Mouse (Mus musculus): Measurements from ENCODE around the gene Prrt1. TPM values are rescaled to one million over a fixed set of nuclear protein-coding genes. Genes with fewer than 3 reads are reported as not detected.

Prrt1 gene
- polyA plus RNA-seq, 1 experiment from 2014 or later, result 0.08 TPM

- WGBS, result 83% methylated on average over 7 of the region's 7 CpGs
These were observed 10.3 kb downstream of the Prrt1 start for GRCm38 (mm10) chr17:34639461-34640255.

DNA sequence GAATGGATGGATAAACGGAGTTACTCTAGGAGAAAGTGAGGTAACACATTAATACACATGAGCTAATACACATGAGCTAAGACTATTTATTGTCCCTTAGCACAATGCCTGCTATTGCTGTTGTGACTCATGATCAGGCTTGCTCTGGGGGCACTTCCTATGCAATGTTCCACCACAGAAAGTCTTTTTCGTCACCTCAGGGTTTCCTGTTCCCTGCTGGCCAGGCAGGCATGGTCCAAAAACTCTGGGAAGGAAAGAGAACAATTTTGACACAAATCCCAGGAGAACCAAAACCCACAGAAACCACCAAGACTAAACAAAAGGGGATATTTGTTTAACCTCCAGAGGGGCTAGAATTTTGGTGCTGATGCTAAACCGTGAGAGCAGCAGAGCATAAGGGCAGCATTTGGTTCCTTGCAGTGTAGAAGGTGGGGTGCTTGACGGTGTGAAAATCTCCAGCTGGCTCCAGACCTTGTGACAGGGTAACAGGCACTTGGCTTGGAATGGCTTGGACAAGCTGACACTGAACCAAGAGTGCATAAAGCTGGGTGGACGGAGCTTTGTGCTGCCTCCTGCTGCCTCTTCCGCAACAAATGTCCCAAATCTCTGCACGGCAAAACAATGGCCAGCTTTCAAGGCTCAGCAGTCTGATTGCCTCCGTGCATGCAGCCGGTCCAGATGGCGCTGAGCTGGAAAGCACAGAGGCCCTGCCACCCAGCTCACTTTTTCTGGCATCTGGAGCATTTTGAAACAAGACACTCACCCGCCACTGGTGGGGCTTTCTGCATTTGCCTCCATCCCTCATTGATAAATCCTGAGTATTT is 11.7 kb downstream of the Prrt1 start:
- H3K27me3 ChIP-seq (ENCODE audit: low read depth, poor library complexity, severe bottlenecking), result 0 out of 2 replicates have a peak, but pooled peaks cover under 1% of the 10 kb centered on the region
- H3K4me3 ChIP-seq, result peak overlapping the region; percentile 7; the same call in 1 of the 2 replicates
- no peaks in the 10 kb centered on the region for H3K9me3 ChIP-seq (replicated peaks)
- WGBS, result 24% methylated on average over 11 of the region's 11 CpGs
- peak overlapping the region; percentile 83 for H3K27ac ChIP-seq
- H3K4me1 ChIP-seq, result peaks cover 22% of the 10 kb centered on the region
- DNase-seq (ENCODE audit: low spot score), result peak; percentile 55
- H3K36me3 ChIP-seq, result peaks cover 7% of the 10 kb centered on the region

More at GRCm38 (mm10) chr17:34639461-34640255, 10.3 kb downstream of the Prrt1 start:
- H3K27ac ChIP-seq, result peak overlapping the region; percentile 5; the same call in 1 of the 2 replicates
- no peak for DNase-seq (ENCODE audit: low spot score)
- no peaks in the 10 kb centered on the region for H3K9me3 ChIP-seq (replicated peaks)
- H3K4me3 ChIP-seq, result no peak overlapping the region
- peaks cover 3% of the 10 kb centered on the region; the same call in 1 of the 2 replicates for H3K27me3 ChIP-seq (ENCODE audit: low read depth, poor library complexity, severe bottlenecking)
- no peaks in the 10 kb centered on the region for H3K36me3 ChIP-seq
- H3K4me1 ChIP-seq, result peaks cover 12% of the 10 kb centered on the region

DNA sequence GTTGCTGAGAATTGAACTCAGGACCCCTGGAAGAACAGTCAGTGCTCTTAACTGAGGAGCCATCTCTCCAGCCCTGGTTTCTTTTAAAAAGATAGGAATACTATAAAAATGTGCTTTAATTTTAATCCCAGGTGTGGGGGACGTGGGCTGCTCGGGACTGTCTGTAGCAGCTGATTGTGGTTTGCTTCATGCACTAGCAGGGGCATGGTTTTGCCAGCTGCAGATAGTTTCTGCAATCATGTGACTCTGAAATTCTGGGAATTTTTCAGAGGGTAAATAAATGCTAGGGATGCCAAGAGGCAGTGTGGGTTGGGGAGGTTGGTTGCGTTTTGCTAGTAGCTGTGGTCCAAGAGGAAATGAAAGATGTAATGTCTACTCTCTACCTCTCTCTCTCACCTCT is 12.6 kb downstream of the Prrt1 start:
- Histone ChIP-seq H3K36me3 (peaks cover 11% of the 10 kb centered on the region), H3K27ac (0 out of 2 replicates have a peak overlapping the region, but pooled peaks have one; percentile 83), H3K9me3 (replicated peaks) (no peaks in the 10 kb centered on the region), H3K4me1 (peaks cover 27% of the 10 kb centered on the region), H3K27me3 (ENCODE audit: low read depth, poor library complexity, severe bottlenecking) (no peaks in the 10 kb centered on the region), H3K4me3 (no peak overlapping the region)
- WGBS, result 92% methylated on average over 3 of the region's 3 CpGs
- DNase-seq (ENCODE audit: low spot score), result no peak

GRCm38 (mm10) chr17:34643379-34643778 is 14.0 kb downstream of the Prrt1 start:
- 95% methylated on average over 4 of the region's 4 CpGs for WGBS
- Histone ChIP-seq H3K4me1 (peaks cover 37% of the 10 kb centered on the region), H3K27ac (no peak overlapping the region), H3K27me3 (ENCODE audit: low read depth, poor library complexity, severe bottlenecking) (no peaks in the 10 kb centered on the region), H3K9me3 (replicated peaks) (no peaks in the 10 kb centered on the region), H3K36me3 (peaks cover 11% of the 10 kb centered on the region), H3K4me3 (no peak overlapping the region)
- no peak for DNase-seq (ENCODE audit: low spot score)

DNA sequence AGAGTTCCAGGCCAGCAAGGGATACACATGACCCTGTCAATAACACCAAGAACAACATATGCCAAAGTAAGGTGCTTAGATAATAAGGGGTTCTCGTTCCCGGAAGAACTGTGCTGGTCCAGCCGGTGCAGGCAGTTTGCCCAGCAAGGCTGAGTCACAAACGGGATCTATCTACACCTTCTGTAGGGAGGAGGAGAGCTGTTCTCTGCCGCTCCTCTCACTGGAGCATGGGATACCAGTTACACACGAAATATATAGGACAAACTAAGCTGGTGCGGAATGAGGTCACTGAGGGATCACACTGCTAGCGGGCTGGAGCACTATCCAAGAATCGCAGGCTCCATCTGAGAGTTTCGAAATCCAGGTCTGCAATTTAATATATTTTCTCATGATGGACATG is 14.6 kb downstream of the Prrt1 start:
- Histone ChIP-seq H3K27ac (no peak overlapping the region), H3K4me3 (peak overlapping the region; percentile 88; the same call in 1 of the 2 replicates), H3K27me3 (ENCODE audit: low read depth, poor library complexity, severe bottlenecking) (no peaks in the 10 kb centered on the region), H3K4me1 (peaks cover 43% of the 10 kb centered on the region), H3K36me3 (peaks cover 16% of the 10 kb centered on the region), H3K9me3 (replicated peaks) (no peaks in the 10 kb centered on the region)
- WGBS, result 85% methylated on average over 10 of the region's 10 CpGs
- DNase-seq (ENCODE audit: low spot score), result no peak

- DNase-seq (ENCODE audit: low spot score), result peak; percentile 91
- Histone ChIP-seq H3K9me3 (replicated peaks) (no peaks in the 10 kb centered on the region), H3K4me3 (peak within 1 kb of the TSS; percentile 88), H3K27me3 (ENCODE audit: low read depth, poor library complexity, severe bottlenecking) (no peaks in the 10 kb centered on the region), H3K27ac (peak within 1 kb of the TSS; percentile 70; the same call in 1 of the 2 replicates), H3K4me1 (peaks cover 43% of the 10 kb centered on the region), H3K36me3 (peaks cover 23% of the 10 kb centered on the region)
- WGBS, result 1% methylated on average over 16 of the region's 16 CpGs
These were observed 15.3 kb downstream of the Prrt1 start, which contains the start of gene Fkbpl for GRCm38 (mm10) chr17:34644608-34645007. Gene Fkbpl, plus strand, starts transcription at chr17:34644764.

DNA sequence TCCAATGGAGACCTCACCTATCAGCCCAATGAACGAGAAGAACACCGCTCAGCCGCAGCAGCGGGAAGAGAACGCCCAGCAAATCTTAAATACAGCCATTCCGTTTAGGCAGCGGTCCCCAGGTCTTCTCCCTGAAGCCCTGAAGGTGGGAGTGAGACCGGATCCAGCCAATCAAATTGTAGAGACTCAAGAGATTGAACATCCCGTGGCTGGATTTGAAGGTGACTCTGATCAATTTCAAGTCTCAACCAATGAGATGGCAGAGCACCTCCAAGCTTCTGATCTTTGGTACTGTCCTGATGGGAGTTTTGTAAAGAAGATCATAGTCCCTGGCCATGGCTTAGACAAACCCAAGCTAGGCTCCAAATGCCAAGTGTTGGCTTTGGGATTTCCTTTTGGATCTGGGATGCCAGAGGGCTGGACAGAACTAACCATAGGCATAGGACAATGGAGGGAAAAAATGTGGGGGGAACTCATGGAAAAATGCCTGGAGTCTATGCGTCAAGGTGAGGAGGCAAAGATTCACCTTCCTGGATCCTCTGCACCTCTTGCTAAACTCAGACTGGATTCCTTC is 16.0 kb downstream of the Prrt1 start:
- peaks cover 43% of the 10 kb centered on the region for H3K4me1 ChIP-seq
- peaks cover 30% of the 10 kb centered on the region for H3K36me3 ChIP-seq
- peak overlapping the region; percentile 88 for H3K4me3 ChIP-seq
- 43% methylated on average over 10 of the region's 10 CpGs for WGBS
- H3K9me3 ChIP-seq (replicated peaks), result no peaks in the 10 kb centered on the region
- DNase-seq (ENCODE audit: low spot score), result no peak
- H3K27me3 ChIP-seq (ENCODE audit: low read depth, poor library complexity, severe bottlenecking), result no peaks in the 10 kb centered on the region
- peak overlapping the region; percentile 70; the same call in 1 of the 2 replicates for H3K27ac ChIP-seq

DNA sequence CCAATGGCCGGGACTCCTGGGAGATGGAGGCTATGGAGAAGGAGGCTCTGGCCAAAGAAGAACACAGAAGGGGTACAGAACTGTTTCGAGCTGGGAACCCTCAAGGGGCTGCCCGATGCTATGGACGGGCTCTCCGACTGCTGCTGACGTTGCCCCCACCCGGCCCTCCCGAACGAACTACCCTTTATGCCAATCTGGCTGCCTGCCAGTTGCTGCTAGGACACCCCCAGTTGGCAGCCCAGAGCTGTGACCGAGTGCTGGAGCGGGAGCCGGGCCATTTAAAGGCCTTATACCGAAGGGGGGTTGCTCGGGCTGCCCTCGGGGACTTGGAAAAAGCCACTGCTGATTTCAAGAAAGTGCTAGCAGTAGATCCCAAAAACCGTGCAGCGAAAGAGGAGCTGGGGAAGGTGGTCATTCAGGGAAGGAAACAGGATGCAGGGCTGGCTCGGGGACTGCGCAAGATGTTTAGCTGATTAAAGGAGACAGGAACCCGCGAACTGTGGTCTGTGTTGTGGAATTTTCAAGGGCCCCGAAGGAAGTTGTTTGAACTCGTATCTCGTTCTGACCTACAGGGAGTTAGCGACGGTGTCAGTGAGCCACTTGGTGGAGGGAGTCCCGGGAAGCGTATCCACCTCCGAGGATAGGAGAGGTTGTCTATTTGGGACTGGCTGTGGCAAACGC is 16.6 kb downstream of the Prrt1 start:
- H3K36me3 ChIP-seq, result peaks cover 36% of the 10 kb centered on the region
- no peak overlapping the region for H3K27ac ChIP-seq
- no peaks in the 10 kb centered on the region for H3K27me3 ChIP-seq (ENCODE audit: low read depth, poor library complexity, severe bottlenecking)
- DNase-seq (ENCODE audit: low spot score), result no peak
- peak overlapping the region; percentile 88 for H3K4me3 ChIP-seq
- WGBS, result 88% methylated on average over 30 of the region's 30 CpGs
- H3K4me1 ChIP-seq, result peaks cover 37% of the 10 kb centered on the region
- no peaks in the 10 kb centered on the region for H3K9me3 ChIP-seq (replicated peaks)

DNA sequence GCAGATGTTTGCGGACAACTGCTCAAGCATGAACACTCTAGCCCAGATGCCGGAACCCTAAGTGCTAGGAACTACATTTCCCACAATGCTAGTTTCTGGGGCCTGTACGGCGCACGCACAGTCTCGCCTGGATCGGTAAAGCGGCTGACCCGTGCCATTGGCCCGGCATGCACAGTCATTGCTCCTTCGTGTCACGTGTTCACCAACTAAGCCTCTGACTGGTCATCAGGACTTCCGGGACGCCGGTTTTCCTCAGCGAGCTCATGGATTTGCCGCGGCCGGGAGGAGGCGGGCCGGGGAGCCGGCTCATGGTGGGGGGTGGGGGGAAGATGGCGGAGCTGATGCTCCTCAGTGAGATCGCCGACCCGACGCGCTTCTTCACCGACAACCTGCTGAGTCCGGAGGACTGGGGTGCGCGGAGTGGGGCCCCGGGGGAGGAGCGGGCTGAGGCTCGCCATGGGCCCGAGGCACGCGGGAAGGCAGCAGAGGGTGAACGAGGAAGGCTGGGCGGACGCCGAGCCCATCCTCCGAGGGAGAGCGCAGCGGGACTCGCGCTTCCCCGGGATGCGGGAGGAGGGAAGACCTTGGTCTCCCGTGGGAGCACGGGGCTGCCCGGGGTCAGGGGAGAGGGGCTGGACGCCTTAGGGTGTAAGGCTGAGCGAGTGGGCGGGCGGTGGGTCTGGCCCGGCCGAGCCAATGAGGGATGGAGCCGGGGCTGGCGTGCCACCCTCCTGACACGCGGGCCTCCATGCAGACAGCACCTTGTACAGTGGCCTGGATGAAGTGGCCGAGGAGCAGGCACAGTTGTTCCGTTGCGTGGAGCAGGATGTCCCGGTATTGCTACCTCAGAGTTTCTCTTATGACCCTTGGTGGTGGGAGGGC is 17.8 kb downstream of the Prrt1 start, which contains the start of gene Atf6b:
Atf6b (plus strand) TSS at position 241 of the 882 bp plus-strand sequence.
- Histone ChIP-seq H3K9me3 (replicated peaks) (no peaks in the 10 kb centered on the region), H3K27me3 (ENCODE audit: low read depth, poor library complexity, severe bottlenecking) (no peaks in the 10 kb centered on the region), H3K36me3 (peaks cover 48% of the 10 kb centered on the region), H3K4me1 (peaks cover 31% of the 10 kb centered on the region), H3K4me3 (peak within 1 kb of the TSS; percentile 88), H3K27ac (peak within 1 kb of the TSS; percentile 91)
- peak; percentile 93 for DNase-seq (ENCODE audit: low spot score)
- 1% methylated on average over 66 of the region's 66 CpGs for WGBS

GRCm38 (mm10) chr17:34648141-34648890 is 19.0 kb downstream of the Prrt1 start:
- Histone ChIP-seq H3K4me1 (peaks cover 31% of the 10 kb centered on the region), H3K9me3 (replicated peaks) (no peaks in the 10 kb centered on the region), H3K36me3 (peaks cover 60% of the 10 kb centered on the region), H3K4me3 (peak overlapping the region; percentile 88), H3K27ac (no peak overlapping the region), H3K27me3 (ENCODE audit: low read depth, poor library complexity, severe bottlenecking) (no peaks in the 10 kb centered on the region)
- DNase-seq (ENCODE audit: low spot score), result no peak
- 86% methylated on average over 16 of the region's 16 CpGs for WGBS

Data from limb, embryonic 10.5 days (tissue).